Mouse (Mus musculus): ENCODE measurements around the gene Cmtr2. TPM values are rescaled to one million over a fixed set of nuclear protein-coding genes. Genes with fewer than 3 reads are reported as not detected.

Gene Cmtr2
- 10.2 and 14.7 TPM in 2 replicates for polyA plus RNA-seq (2014; fragmentation: Nextera tagmentation; extraction: Ambion mirVana)

DNA sequence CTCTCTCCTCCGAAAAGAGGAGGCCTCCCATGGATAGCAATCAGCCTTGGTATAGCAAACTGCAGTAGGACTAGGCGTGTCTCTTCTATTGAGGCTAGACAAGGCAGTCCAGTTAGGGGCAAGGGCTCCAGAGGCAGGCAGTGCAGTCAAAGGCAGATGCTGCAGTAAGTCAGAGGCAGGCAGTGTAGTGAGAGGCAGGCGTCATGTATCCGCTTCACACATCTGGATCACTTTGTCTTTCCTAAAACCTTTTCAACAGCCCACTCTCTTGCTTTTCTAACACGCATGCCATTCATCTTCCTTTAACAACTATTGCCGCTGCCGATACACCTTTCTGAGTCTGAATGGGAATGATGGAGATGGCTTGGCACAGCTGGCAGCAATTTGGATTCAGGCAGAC is at the start of gene Cmtr2:
Gene Cmtr2, plus strand, starts transcription at position 301 of the 400 bp plus-strand sequence.
- H3K36me3 ChIP-seq (ENCODE audit: control insufficient read depth, insufficient read depth, low read length) = no peaks in the 10 kb centered on the region
- no peaks in the 10 kb centered on the region for H3K27me3 ChIP-seq (ENCODE audit: control insufficient read depth, insufficient read depth, low read length)
- no peak for ATAC-seq (ENCODE audit: low FRiP score, low TSS enrichment)
- H3K4me3 ChIP-seq (replicated peaks; ENCODE audit: low read depth, low read length) = no peak within 1 kb of the TSS
- WGBS = 80% methylated on average over 7 of the region's 7 CpGs
- H3K27ac ChIP-seq (replicated peaks; ENCODE audit: low read depth, low read length) = no peak within 1 kb of the TSS
- H3K4me1 ChIP-seq (ENCODE audit: control insufficient read depth, insufficient read depth, low read length) = peaks cover 19% of the 10 kb centered on the region
- no peak within 1 kb of the TSS for H3K9ac ChIP-seq (replicated peaks; ENCODE audit: low read length)
- no peaks in the 10 kb centered on the region for H3K9me3 ChIP-seq (ENCODE audit: control insufficient read depth, low read length)
- no peak within 1 kb of the TSS for H3K4me2 ChIP-seq (ENCODE audit: low read length)
- no peak for DNase-seq

DNA sequence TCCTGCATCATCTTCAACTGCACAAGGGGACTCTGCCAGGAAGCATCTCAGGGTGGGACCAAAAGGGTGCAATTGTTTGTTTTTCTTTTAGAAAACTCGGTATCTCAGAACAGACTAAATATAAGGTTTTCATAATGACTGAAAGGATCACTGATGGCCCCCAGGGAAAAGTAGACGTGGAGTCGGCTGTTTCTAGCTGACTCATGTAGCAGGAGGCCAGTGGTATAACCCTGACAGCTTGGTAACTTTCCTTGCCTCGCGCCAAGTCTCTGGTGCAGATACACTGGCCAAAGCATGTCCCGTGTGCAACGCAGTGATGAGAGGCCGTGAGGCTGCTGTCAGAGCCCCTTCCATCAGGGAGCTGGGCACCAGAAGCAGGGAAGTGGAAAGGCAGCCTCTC is 49.2 kb upstream of the Cmtr2 start:
- no peak overlapping the region for H3K4me3 ChIP-seq (replicated peaks; ENCODE audit: low read depth, low read length)
- H3K27me3 ChIP-seq (ENCODE audit: control insufficient read depth, insufficient read depth, low read length) = peaks cover 9% of the 10 kb centered on the region
- ATAC-seq (ENCODE audit: low FRiP score, low TSS enrichment) (no peak), DNase-seq (no peak)
- no peak overlapping the region for H3K9ac ChIP-seq (replicated peaks; ENCODE audit: low read length)
- H3K27ac ChIP-seq (replicated peaks; ENCODE audit: low read depth, low read length) = no peak overlapping the region
- WGBS = 81% methylated on average over 8 of the region's 8 CpGs
- no peaks in the 10 kb centered on the region for H3K9me3 ChIP-seq (ENCODE audit: control insufficient read depth, low read length)
- no peaks in the 10 kb centered on the region for H3K4me1 ChIP-seq (ENCODE audit: control insufficient read depth, insufficient read depth, low read length)
- no peaks in the 10 kb centered on the region for H3K36me3 ChIP-seq (ENCODE audit: control insufficient read depth, insufficient read depth, low read length)
- H3K4me2 ChIP-seq (ENCODE audit: low read length) = no peak overlapping the region

DNA sequence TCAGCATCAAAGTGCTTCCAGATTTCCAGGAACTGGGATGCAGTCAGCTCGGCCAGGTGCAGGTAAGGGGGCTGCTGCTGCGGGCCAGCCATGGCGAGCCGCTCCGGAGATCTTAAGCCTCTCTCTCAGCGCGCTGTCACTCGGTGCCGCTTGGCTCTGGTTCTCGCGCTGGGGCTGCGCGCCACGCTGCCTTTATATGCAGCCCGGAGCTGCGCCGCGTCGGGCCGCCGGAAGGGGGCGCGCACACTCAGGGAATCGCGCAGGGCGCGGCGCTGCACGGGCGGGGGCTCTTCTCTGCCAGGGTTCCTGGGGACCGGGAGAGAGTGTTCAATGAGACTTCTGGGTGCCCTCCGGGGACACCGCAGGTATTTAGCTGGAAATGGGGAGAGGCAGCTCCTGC is 47.4 kb upstream of the Cmtr2 start, which contains the start of gene Calb2:
Gene Calb2, minus strand, starts transcription at position 165 of the 400 bp plus-strand sequence.
- peaks cover 9% of the 10 kb centered on the region for H3K27me3 ChIP-seq (ENCODE audit: control insufficient read depth, insufficient read depth, low read length)
- H3K9ac ChIP-seq (replicated peaks; ENCODE audit: low read length) = no peak within 1 kb of the TSS
- 1% methylated on average over 33 of the region's 33 CpGs for WGBS
- ATAC-seq (ENCODE audit: low FRiP score, low TSS enrichment) (peak; percentile 71), DNase-seq (peak; percentile 93)
- no peak within 1 kb of the TSS for H3K27ac ChIP-seq (replicated peaks; ENCODE audit: low read depth, low read length)
- no peaks in the 10 kb centered on the region for H3K36me3 ChIP-seq (ENCODE audit: control insufficient read depth, insufficient read depth, low read length)
- H3K4me3 ChIP-seq (replicated peaks; ENCODE audit: low read depth, low read length) = peak within 1 kb of the TSS; percentile 27
- peak within 1 kb of the TSS; percentile 51 for H3K4me2 ChIP-seq (ENCODE audit: low read length)
- no peaks in the 10 kb centered on the region for H3K4me1 ChIP-seq (ENCODE audit: control insufficient read depth, insufficient read depth, low read length)
- H3K9me3 ChIP-seq (ENCODE audit: control insufficient read depth, low read length) = no peaks in the 10 kb centered on the region

DNA sequence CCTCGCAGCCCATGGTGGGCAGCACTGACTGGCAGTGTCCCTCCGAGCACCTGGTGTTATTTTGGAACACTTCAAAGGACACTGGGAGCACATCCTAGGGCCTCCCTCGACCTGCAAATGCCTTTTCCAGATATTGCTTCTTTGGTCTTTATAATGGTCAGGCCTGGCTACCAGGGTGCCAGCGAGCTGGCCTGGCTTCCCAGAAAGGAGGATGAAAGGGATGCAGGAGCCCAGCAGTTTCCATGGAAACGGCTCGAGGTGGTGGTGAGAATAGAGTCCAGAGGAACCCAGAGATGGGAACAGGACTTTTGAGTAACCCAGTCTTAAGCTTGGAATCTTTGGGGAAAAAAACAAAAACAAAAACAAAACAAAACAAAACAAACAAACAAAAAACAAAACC is 43.3 kb upstream of the Cmtr2 start:
- no peak overlapping the region for H3K9ac ChIP-seq (replicated peaks; ENCODE audit: low read length)
- 0 out of 2 replicates have a peak overlapping the region, but pooled peaks have one; percentile 41 for H3K27ac ChIP-seq (replicated peaks; ENCODE audit: low read depth, low read length)
- H3K4me3 ChIP-seq (replicated peaks; ENCODE audit: low read depth, low read length) = no peak overlapping the region
- DNase-seq (peak; percentile 69), ATAC-seq (ENCODE audit: low FRiP score, low TSS enrichment) (no peak)
- no peak overlapping the region for H3K4me2 ChIP-seq (ENCODE audit: low read length)
- no peaks in the 10 kb centered on the region for H3K36me3 ChIP-seq (ENCODE audit: control insufficient read depth, insufficient read depth, low read length)
- WGBS = 42% methylated on average over 6 of the region's 6 CpGs
- peaks cover under 1% of the 10 kb centered on the region; the same call in 1 of the 2 replicates for H3K4me1 ChIP-seq (ENCODE audit: control insufficient read depth, insufficient read depth, low read length)
- peaks cover 9% of the 10 kb centered on the region for H3K27me3 ChIP-seq (ENCODE audit: control insufficient read depth, insufficient read depth, low read length)
- no peaks in the 10 kb centered on the region for H3K9me3 ChIP-seq (ENCODE audit: control insufficient read depth, low read length)

DNA sequence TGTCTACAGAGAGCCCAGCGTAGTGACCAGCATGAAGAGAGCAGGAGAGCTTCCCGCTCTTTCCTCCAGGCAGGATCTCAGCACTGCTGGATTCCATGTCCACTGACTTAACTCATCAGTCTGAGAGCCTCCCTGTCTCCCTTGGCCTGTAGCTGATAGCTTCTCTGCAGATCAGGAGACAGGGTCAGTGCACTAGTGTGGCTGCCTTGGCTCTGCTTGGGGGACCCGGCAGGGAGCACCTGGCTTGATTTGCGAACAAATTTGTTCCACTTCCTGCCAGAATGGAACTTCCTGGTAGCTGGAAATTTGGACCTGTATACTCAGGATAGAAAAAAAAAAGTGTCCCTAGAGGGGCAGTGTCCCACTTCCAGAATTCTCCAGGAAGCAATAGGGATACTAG is 40.6 kb upstream of the Cmtr2 start:
- H3K27me3 ChIP-seq (ENCODE audit: control insufficient read depth, insufficient read depth, low read length) = no peaks in the 10 kb centered on the region
- peaks cover 8% of the 10 kb centered on the region for H3K4me1 ChIP-seq (ENCODE audit: control insufficient read depth, insufficient read depth, low read length)
- no peak overlapping the region for H3K9ac ChIP-seq (replicated peaks; ENCODE audit: low read length)
- H3K4me2 ChIP-seq (ENCODE audit: low read length) = no peak overlapping the region
- no peak for DNase-seq
- ATAC-seq (ENCODE audit: low FRiP score, low TSS enrichment) = no peak
- WGBS = 90% methylated on average over 4 of the region's 4 CpGs
- H3K27ac ChIP-seq (replicated peaks; ENCODE audit: low read depth, low read length) = no peak overlapping the region
- H3K4me3 ChIP-seq (replicated peaks; ENCODE audit: low read depth, low read length) = no peak overlapping the region
- no peaks in the 10 kb centered on the region for H3K36me3 ChIP-seq (ENCODE audit: control insufficient read depth, insufficient read depth, low read length)
- H3K9me3 ChIP-seq (ENCODE audit: control insufficient read depth, low read length) = no peaks in the 10 kb centered on the region

DNA sequence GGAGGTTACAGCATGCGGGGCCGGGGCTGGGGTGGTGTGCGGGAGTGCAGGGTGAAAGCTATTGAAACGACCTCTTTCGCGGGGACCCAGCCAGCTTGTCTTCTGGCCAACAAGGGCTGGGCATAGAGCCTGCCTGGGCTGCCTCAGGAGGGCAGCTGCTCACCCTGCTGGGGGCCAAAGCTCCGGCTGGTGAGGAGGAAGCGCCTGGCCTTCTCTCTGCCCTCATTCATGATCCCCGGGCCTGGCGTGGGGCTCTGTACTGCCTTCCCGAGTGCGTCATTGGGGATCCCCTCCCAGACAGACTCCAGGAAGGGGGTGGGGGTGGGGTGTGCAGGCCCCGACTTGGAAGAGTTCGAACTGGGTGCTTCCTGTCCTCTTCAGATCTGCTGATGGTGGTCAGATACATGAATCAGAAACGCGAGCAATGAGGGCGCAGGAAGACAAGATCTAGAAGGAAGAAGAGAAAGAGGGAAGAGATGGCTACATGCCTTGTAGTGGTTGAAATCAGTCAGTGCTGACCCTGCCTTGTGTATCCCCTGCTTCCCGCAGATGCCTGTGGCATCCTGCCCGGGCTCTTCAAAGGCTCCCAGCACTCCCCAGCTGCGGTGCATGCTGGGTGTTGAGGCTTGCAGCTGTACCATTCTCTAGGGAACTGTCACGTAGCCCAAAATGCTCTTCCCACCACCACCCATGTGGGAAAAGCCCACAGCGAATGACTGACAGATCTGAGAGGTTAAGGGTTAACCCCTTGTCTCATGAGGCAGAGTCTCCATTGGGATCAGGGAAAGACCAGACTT is 37.9 kb upstream of the Cmtr2 start:
- peak; percentile 53 for DNase-seq

DNA sequence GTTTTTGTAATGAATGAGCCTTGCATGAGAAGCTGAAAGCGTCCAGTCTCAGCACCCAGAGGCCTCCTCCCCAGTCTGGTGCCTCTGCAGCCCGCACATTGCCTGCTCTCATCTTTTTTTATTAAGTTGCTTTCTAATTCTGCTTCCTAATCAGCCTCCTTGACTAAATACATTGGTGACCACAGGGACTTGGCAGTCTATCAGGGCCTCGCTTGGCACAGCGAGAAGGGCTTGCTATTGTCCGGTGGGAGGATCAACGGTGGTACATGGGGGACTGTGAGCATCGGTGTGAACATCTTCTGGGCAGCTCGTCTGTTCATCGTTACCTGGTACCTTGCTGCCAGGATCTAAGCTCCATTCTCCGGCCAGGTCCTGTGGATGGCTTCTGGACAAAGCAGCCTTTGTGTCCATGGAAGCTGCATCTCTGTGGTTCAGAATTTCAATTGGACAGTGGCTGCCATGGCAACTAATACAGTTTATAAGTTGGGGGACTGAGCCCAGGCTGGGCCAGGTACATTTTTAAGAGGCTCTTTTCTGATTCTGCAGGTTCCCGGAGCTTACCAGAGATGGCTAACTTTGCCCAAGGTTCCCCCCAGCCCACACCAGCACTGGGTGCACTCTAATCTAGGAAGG is 32.6 kb upstream of the Cmtr2 start:
- no peak for ATAC-seq (ENCODE audit: low FRiP score, low TSS enrichment)
- no peak overlapping the region for H3K4me2 ChIP-seq (ENCODE audit: low read length)
- H3K4me3 ChIP-seq (replicated peaks; ENCODE audit: low read depth, low read length) = no peak overlapping the region
- H3K4me1 ChIP-seq (ENCODE audit: control insufficient read depth, insufficient read depth, low read length) = peaks cover 20% of the 10 kb centered on the region
- no peaks in the 10 kb centered on the region for H3K9me3 ChIP-seq (ENCODE audit: control insufficient read depth, low read length)
- no peaks in the 10 kb centered on the region for H3K27me3 ChIP-seq (ENCODE audit: control insufficient read depth, insufficient read depth, low read length)
- DNase-seq = peak; percentile 72
- no peak overlapping the region for H3K9ac ChIP-seq (replicated peaks; ENCODE audit: low read length)
- WGBS = 61% methylated on average over 11 of the region's 11 CpGs
- H3K27ac ChIP-seq (replicated peaks; ENCODE audit: low read depth, low read length) = peak overlapping the region; percentile 64
- H3K36me3 ChIP-seq (ENCODE audit: control insufficient read depth, insufficient read depth, low read length) = no peaks in the 10 kb centered on the region

More for the DNA sequence above, 37.9 kb upstream of the Cmtr2 start:
- 33% methylated on average over 22 of the region's 22 CpGs for WGBS
- Histone ChIP-seq H3K4me2 (ENCODE audit: low read length) (no peak overlapping the region), H3K4me3 (replicated peaks; ENCODE audit: low read depth, low read length) (no peak overlapping the region), H3K27me3 (ENCODE audit: control insufficient read depth, insufficient read depth, low read length) (no peaks in the 10 kb centered on the region), H3K9ac (replicated peaks; ENCODE audit: low read length) (no peak overlapping the region), H3K36me3 (ENCODE audit: control insufficient read depth, insufficient read depth, low read length) (no peaks in the 10 kb centered on the region), H3K4me1 (ENCODE audit: control insufficient read depth, insufficient read depth, low read length) (peaks cover 13% of the 10 kb centered on the region), H3K9me3 (ENCODE audit: control insufficient read depth, low read length) (no peaks in the 10 kb centered on the region), H3K27ac (replicated peaks; ENCODE audit: low read depth, low read length) (no peak overlapping the region)
- ATAC-seq (ENCODE audit: low FRiP score, low TSS enrichment) = peak; percentile 58; the same call in 1 of the 2 replicates

DNA sequence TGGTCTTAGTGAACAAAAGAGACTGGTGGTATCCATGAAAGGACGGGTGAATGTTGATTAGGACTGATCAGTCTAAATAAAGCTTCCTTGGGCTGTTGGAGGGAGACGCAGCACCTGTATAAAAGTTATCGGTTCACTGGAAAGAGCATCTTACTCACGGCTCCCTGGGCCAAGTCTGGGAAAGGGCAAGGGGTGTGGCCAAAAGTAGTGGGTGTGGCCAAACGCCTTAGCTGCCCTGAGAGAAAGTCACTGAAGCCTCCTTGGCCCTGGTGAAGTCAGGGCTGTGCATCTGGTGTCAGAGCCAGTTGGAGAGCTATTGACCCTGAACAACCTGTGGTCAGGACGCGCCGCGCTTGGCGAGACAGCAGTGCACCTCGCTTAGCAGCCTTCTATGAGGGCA is 31.7 kb upstream of the Cmtr2 start:
- no peaks in the 10 kb centered on the region for H3K27me3 ChIP-seq (ENCODE audit: control insufficient read depth, insufficient read depth, low read length)
- no peak overlapping the region for H3K9ac ChIP-seq (replicated peaks; ENCODE audit: low read length)
- DNase-seq = no peak
- ATAC-seq (ENCODE audit: low FRiP score, low TSS enrichment) = no peak
- peaks cover 19% of the 10 kb centered on the region for H3K4me1 ChIP-seq (ENCODE audit: control insufficient read depth, insufficient read depth, low read length)
- H3K4me3 ChIP-seq (replicated peaks; ENCODE audit: low read depth, low read length) = no peak overlapping the region
- H3K27ac ChIP-seq (replicated peaks; ENCODE audit: low read depth, low read length) = no peak overlapping the region
- no peaks in the 10 kb centered on the region for H3K9me3 ChIP-seq (ENCODE audit: control insufficient read depth, low read length)
- H3K36me3 ChIP-seq (ENCODE audit: control insufficient read depth, insufficient read depth, low read length) = no peaks in the 10 kb centered on the region
- H3K4me2 ChIP-seq (ENCODE audit: low read length) = no peak overlapping the region
- 19% methylated on average over 11 of the region's 11 CpGs for WGBS
